Mouse (Mus musculus): ENCODE results near the gene Ccdc96. TPM values are rescaled to one million over a fixed set of nuclear protein-coding genes. Genes with fewer than 3 reads are reported as not detected.

Gene Ccdc96
- 1 to 10 TPM in 1 of 2 experiments, under 1 TPM in 1; 0.91 to 1.3 TPM for total RNA-seq (2021)
- long read RNA-seq, experiment 1, partial matches to known transcripts = 0 of 2 reads
- long read RNA-seq, experiment 1, other reads (novel, unspliced or antisense) = 0 of 2 reads
- long read RNA-seq, experiment 2 = 0 reads

- peak; percentile 94 to 98 for DNase-seq (ENCODE audit: low spot score in 2 of 2)
Measured at GRCm38 (mm10) chr5:36484171-36484990, at the start of gene Ccdc96, which contains the start of gene Tada2b. Gene Ccdc96, plus strand, starts transcription at chr5:36484588. Gene Tada2b, minus strand, starts transcription at chr5:36484285.

DNA sequence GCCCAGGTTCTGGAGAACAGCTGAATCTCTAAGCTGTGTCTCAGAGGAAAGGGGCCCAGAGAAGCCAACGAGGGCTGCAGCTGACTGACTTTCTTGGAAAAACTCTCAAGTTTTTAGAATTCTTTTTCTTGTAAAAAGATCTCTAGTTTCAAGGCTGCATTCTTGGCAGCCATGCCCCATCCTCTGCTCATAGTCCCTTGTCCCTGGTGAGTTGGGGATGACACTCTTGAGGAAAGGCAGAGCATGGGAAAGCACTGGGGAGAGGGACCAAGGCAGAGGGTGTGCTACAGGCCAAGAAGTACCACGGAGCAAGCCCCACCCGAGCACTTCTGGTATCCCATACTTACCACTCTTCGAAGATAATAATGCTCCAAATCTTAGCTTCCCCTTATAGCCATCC, 47.5 kb upstream of the Ccdc96 start:
- DNase-seq (ENCODE audit: low spot score in 2 of 2) = no peak

DNA sequence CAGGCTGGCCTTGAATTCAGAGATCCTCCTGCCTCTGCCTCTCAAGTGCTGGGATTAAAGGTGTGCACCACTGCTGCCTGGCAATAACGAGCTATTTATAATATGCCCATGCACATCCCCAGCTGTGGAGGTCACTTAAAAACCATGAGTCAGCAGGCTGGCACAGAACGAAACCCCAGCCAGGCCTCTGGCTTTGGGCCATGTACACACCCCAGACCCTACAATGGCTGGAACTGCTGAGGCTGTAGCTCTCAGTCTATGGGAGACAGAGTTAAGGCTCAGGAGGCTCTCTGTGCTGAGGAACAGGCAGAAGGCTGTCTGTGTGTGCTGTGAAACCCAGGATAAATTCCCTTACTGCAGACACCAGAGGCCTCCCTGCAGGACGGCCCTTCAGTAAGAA, 43.6 kb upstream of the Ccdc96 start:
- no peak for DNase-seq (ENCODE audit: low spot score in 2 of 2)

DNA sequence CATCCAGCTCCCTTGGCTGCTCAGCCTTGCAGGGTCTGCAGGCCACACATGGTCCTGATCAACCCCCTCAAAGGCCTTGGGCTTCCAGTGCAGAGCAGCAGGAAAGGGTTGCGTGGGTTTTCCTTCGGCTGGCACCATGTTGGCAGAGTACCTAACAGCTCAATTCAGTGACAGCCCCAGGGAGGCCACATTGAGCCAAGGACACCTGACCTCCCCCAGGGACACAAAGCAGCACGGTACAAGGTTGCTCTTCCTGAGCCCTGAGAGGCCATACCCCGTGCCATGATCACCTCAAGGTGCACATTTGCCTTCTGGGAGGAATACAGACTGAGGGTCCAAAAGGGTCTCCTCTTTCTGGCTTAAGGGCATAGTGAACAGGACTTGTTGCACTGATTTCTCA, 39.8 kb upstream of the Ccdc96 start:
- DNase-seq (ENCODE audit: low spot score in 2 of 2) = no peak

DNA sequence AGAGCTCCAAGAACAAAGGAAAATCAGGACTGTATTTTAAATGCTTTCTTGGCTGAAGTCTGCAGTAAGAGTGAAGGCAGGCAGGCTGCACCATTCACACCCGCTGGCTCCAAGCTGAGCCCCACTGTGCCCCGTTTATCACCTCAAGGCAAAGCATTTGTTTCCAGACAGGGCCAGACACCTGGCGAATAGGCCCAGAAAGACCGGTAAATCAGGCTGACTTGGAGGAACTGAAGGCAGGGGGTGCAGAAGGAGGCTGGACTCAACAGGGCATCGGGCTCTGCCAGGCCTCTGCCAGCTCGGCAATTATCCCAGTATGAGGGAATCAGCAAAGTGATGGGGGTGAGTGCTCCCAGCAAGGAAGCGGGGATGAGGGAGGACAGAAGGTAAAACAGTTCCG, 39.4 kb upstream of the Ccdc96 start:
- no peak for DNase-seq (ENCODE audit: low spot score in 2 of 2)

- DNase-seq (ENCODE audit: low spot score in 2 of 2) = no peak
Measured at GRCm38 (mm10) chr5:36446166-36446890, 38.1 kb upstream of the Ccdc96 start.

GRCm38 (mm10) chr5:36447872-36448271, 36.5 kb upstream of the Ccdc96 start:
- DNase-seq (ENCODE audit: low spot score in 2 of 2) = no peak

DNA sequence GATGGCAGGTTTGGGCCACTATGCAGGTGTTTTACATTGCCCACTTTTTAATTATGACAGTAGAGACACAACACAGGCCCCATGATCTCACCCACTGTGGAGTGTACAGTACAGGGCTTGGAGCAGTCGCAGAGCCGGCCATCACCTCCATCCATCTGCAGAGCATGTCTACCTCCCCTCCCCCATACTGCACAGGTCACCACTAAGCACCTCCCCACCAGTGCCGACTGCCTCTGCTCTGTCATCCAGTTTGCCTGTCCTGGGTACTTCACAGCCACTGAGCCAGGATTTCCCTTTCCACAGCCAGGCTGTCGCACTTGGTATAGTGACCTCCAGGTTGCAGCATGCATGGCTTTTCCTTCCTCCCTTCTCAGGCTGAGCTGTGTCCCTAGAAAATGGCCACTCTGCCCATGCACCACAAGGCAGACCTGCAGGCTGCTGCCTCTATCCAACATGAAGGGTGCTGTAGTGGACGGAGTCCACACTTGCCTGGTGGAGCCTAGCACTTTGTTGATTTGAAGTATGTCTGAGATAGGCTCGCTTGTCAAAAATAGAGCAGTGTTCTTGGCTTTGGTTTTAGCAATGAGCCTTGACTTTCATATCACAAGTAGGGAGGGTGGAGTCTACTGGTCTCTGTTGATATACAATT, 34.6 kb upstream of the Ccdc96 start:
- no peak for DNase-seq (ENCODE audit: low spot score in 2 of 2)

DNA sequence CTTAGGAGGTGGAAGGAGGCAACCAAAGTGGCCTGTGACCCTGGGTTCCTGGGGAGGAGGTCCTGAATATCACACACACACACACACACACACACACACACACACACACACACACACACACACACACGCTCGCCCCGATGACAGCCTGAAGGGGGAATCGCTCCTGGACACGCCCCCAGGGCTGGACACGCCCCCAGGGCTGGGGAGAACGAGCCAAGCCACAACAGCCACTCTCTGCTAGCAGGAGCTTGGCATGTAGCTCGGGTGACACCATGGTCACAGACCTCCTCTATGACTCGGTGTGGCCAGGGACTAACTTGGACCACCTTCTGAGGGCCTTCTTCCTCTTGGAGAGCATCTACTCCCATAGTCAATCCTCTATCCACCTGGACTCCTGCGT, 33.3 kb upstream of the Ccdc96 start:
- no peak for DNase-seq (ENCODE audit: low spot score in 2 of 2)

- no peak for DNase-seq (ENCODE audit: low spot score in 2 of 2)
Measured at GRCm38 (mm10) chr5:36451872-36452389, 32.5 kb upstream of the Ccdc96 start.

DNA sequence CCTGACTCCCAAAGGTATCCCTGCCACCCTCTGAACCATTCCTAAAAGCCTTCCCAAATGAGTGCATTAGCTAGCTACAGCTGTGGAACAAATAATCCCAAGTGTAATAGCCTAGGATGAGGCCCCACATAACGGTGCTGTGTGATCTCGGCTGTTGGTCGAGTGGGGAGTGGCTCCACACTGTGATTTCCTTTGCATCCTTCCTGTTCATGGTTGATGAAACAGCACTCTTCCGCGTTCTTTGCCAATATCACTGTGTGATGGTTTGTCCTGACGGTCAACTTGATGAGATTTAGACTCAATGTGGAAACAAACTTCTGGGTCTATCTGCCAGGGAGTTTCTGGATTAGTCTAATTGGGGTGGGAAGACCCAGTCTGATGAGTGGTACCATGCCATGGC, 31.6 kb upstream of the Ccdc96 start:
- no peak for DNase-seq (ENCODE audit: low spot score in 2 of 2)

DNA sequence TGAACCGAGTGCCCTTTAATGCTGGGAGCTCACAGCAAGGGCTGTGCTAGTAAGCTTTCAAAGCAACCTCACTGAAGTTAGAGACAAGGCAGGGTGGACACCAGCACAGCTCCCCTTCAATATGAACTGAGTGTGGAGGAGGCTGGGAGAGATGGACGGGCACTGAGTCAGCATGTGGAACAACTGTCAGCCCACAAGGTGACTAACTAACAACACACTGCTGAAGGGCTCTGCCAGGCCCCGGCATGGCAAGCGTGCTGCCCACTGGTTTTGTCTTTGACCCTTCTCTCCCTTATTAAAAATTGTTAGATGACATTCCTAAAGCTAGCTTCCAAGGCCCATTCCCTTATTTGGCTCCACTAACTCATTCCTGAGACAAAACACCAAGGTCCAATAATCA, 26.7 kb upstream of the Ccdc96 start:
- peak; percentile 11 to 37 for DNase-seq (ENCODE audit: low spot score in 2 of 2)

DNA sequence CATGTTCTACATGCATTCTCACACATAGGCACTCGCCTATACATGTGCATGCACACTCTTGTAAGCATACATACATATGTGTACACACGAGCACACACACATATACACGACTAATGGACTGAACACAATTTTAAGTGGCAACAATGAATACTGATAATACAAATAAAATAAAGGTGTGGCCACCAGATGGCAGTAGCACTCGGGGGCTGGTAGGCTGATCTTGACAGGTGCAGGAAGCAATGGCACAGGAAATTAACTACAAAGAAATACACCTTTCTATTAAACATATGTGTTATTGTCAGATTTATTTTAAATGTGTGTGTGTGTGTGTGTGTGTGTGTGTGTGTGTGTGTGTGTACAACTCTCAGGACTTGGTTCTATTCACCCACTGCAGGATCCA, 25.5 kb upstream of the Ccdc96 start:
- peak; percentile 17 to 40 for DNase-seq (ENCODE audit: low spot score in 2 of 2)

- DNase-seq (ENCODE audit: low spot score in 2 of 2) = no peak
Measured at GRCm38 (mm10) chr5:36460712-36461111, 23.7 kb upstream of the Ccdc96 start.

DNA sequence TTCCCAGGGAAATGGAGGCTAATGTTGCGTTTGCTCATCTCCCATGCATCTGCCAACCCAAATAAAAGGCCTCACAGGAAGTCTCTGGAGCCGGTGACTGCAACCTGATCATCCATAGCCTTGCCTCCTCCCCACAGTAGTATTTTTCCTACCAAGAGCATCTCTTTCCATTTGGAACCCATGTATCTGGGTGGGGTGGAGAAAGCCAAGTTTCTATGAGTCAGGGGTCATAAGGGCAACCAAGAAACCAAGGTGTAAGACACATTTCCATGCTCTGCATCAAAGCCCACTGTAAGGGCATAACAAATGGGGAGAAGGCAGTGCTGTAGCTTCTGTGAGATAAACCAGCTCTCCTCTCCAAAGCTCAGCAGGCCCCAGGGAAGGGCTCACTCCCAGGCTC, 23.2 kb upstream of the Ccdc96 start:
- DNase-seq (ENCODE audit: low spot score in 2 of 2) = no peak

- peak; percentile 75 to 83 for DNase-seq (ENCODE audit: low spot score in 2 of 2)
Measured at GRCm38 (mm10) chr5:36462810-36463209, 21.6 kb upstream of the Ccdc96 start.

- DNase-seq (ENCODE audit: low spot score in 2 of 2) = no peak
Measured at GRCm38 (mm10) chr5:36463391-36463790, 21.0 kb upstream of the Ccdc96 start.

DNA sequence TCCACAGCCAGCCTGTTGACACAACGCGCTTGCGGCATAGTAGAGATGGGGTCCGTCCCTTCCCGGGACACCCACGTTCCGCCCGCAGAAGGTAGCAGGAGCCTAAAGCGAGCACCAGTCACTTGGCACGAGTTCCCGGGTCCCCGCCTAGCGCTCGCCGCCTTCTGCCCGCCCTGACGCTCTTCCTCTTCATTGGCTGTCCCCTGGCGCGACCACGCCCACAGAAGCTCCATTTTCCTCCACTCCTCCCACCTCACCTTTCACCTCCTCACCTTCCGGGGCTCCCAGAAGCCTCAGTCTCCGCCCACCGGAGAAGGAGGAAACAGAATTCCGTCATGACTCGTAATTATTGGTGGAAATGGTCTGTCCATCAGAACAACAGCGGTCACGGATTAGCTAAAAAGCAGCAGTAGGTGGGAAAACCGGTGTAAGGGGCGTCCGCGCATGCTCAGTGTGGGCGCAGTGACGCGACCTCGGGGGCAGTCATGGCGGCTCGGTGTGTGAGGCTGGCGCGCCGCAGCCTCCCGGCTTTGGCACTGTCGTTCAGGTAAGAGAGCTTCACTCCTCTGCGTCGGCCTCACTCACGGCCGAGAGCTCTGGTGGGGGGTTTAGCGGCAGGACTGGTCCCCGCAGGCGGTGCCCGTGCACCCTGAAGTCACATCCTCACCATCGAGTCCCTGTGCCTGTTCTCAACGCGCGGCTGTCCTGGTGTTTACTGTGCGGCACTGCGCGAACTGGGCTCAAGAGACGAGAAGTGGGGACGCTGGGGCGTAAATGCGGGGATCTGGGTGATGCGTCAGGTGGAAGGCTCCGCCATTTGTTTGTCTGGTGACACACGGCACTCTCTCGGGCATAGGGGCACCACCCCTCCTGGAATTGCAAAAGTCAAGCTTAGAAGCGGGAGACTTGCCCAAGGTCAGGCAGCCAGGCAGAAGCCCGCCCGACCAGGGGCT, 19.4 kb upstream of the Ccdc96 start, which contains the start of gene Grpel1:
TSS of gene Grpel1 (plus strand) at position 290 of the 953 bp plus-strand sequence.
- DNase-seq (ENCODE audit: low spot score in 2 of 2) = peak; percentile 97 to 98

- DNase-seq (ENCODE audit: low spot score in 2 of 2) = no peak
Measured at GRCm38 (mm10) chr5:36465889-36466288, 18.5 kb upstream of the Ccdc96 start.

DNA sequence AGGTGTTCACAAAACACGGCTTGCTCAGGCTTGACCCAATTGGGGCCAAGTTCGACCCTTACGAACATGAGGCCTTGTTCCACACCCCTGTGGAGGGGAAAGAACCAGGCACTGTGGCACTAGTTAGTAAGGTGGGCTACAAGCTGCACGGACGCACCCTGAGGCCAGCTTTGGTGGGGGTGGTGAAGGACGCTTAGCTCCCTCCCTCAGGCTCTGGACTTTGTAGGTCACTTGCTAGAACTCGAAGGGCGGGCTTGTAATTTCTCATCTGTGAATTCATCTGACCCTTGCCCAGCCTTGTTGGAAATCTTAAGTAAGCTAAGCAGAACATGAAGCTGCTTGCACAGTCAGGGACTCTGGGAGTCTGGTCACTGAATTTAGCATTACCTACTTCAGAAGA, 13.2 kb upstream of the Ccdc96 start:
- no peak for DNase-seq (ENCODE audit: low spot score in 2 of 2)

Measured in left cerebral cortex, adult 18-20 months (tissue).